Mouse (Mus musculus) fat pad, adult 2 months (tissue): ENCODE measurements around the gene Cpn1.
"Not testable (repeated sequence)": the region's sequence is repeated elsewhere in the genome, so short reads cannot be mapped to it uniquely, and the experiment has no call there.

Experiments
- DNase-seq: peaks from one replicate; pipeline ENCODE4 v3.0.0-alpha.2; 2011; ENCODE audit warnings: low read depth, low spot score; ENCODE audit errors: extremely low read depth

Gene Cpn1

DNA sequence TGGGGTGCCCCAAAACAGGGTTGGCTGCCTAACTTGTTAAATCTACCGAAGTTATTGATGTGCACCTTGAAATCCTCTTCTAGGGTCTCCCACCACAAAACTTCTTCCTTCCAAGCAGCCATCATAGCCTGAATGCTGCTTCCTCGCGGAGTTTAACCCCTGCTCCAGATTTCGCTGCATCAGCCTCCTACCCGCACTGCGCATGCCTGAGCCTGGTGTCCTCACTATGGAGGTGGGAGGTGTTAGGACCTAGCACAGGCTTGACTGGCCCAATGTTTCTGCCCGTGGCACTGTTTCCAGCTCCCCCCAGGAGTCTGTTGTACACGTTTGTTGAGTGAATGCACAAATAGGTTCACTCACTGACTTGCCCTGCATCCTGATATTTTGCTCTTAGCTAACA is 4.0 kb upstream of the Cpn1 start:
- DNase-seq, result no peak

DNA sequence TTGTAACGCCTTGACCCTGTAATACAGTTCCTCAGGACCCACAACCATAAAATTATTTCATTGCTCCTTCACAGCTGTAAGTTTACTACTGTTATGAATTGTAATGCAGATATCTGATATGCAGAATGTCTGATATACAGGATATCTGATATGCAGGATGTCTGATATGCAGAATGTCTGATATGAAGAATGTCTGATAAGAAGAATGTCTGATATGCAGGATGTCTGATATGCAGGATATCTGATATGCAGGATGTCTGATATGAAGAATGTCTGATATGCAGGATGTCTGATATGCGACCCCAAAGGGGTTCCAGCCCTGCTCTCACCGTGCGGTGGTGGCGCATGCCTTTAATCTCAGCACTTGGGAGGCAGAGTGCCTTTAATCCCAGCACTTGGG is 4.4 kb downstream of the Cpn1 start:
- DNase-seq, result no peak

GRCm38 (mm10) chr19:43980711-43981110 is 5.6 kb downstream of the Cpn1 start:
- DNase-seq, result no peak

DNA sequence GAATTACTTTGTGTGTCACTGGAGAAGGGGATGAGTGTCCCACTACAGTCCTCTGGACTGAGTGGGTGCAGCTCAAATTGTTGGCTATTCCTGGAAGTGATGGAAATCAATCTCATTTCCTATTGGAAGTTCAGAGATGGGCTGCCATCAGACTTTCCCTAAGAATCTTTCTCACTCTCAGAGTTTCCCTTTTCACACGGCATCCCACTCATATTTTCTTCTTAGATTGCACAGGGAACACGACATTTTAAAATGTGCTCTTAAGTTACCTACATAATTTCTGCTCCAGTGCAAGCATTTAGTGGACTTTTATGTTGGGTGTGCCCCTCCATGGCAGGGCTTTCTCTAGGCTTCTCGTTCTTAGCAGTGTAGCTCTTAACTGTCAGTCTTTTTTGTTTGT is 8.6 kb downstream of the Cpn1 start:
- DNase-seq, result no peak

- DNase-seq, result no peak
These were observed 9.7 kb downstream of the Cpn1 start for GRCm38 (mm10) chr19:43976661-43977060.

DNA sequence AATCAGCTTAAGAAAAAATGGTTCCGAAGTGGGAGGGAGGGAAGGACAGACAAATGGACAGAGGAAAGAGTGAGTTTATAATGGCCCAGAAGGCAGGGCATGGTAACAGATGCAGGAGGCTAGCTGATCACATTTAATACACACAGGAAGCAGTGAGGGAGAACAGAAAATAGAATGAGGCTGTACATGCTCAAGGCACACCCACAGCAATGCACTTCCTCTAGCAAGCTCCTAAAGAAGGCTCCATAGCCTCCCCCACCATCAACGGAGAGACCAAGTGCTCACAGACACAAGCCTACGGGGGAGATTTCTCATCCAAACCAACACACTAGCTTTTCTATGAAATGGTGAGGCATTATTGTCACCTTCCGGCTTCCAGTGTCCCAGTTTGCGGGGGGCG is 12.1 kb downstream of the Cpn1 start:
- DNase-seq, result no peak

- no peak for DNase-seq
These were observed 12.6 kb downstream of the Cpn1 start for GRCm38 (mm10) chr19:43973711-43974110.

GRCm38 (mm10) chr19:43972129-43972528 is 14.2 kb downstream of the Cpn1 start:
- DNase-seq, result no peak

- DNase-seq, result no peak
These were observed 17.8 kb downstream of the Cpn1 start for GRCm38 (mm10) chr19:43968436-43969026.

DNA sequence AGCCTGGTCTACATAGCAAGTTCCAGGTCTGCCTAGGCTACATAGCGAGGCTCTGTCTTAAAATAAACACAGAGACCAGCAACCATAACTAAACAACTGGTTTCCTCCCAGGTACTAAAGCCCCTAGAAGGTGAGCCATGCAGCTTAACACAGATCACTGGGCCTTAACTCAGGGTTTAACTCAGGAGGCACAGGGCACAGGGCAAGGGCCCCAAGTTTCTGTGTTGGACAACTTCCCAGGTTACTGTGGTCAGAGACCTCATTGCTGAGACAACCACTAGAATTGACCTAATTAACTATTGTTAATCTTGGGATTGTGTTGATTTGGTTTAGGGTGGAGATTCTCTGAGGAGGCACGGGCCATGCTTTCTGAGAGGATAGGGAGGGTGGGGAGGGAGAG is 19.9 kb downstream of the Cpn1 start:
- no peak for DNase-seq

DNA sequence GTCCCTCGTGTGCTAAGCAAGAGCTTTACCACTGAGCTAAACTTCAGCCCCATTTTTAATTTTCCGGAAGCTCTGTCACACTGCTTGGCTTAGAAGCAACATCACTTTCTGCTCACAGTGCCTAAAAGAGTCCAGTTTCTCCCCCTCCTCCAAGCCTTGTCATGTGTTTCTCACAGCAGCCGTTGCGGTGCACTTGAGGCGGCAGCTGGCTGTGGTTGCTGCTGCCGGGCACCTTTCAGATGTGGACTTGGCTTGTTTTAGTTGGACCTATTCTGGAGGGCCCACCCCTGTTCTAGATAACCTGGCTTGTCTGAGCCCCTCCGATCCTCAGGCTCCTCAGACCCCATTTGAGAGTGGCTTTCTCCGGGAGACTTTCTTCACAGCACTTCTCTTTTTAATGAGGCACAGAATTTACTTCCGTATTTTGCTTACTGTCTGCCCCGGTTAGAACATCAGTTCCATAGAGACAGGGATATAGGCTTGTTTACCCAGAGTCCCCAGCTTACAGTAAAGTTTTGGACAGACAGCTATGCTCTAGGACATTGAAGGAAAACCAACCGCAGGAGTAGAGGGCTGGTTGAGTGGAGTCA is 20.8 kb downstream of the Cpn1 start:
- DNase-seq, result no peak

DNA sequence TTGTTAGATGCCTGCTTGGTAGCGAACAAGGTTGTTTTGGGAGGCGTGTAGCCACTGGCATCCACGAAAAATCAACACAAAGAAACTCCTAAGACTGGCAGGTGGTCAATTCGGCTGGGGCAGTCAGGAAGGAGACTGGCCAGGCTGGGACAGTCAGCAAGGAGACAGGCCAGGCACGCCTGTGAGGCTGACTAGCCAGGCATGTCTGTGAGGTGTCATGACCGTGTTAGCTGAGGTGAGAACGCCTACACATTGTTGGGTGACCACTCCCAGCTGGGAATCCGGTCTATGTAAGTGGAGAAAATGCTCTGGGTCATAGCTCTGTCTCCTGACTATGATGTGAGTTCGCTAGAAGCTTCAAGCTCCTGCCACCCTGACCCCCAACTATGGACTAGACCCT is 23.6 kb downstream of the Cpn1 start:
- no peak for DNase-seq

DNA sequence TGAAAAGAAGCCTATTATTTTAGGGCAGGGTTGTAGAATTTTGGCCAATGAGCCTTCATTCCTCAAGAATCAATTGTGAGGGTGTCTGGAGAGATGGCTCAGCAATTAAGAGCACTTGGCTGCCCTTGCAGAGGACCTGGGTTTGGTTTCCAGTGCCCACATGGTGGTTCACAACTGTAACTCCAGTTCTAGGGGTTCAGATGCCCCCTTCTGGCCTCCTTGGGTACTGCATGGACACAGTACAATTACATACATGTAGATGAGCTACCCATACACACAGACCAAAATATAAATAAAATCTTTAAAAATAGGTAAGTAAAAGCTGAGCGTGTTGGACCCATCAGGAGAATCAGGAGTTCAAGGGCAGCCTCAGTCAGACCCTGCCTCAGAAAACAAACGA is 25.2 kb downstream of the Cpn1 start:
- DNase-seq, result no peak

GRCm38 (mm10) chr19:43960014-43960413 is 26.3 kb downstream of the Cpn1 start:
- no peak for DNase-seq

DNA sequence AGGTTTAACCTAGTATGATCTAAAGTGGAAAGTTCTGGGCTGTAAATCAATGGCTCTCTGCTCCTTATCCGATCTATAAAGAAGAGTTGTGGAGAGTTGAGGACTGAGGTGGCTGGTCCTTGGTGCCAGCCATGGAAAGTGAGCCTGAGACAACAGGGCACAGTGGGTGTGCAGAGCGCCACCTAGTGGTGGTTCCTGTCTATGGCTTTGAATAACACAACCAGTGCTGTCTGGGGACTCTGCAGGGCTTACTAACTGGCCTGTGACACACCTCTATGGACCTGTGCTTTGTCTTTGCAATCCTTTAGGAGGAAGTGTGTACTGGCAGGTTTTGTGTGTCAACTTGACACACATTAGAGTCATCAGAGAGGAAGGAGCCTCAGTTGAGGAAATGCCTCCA is 27.2 kb downstream of the Cpn1 start:
- DNase-seq, result no peak

- DNase-seq, result no peak
These were observed 28.5 kb downstream of the Cpn1 start for GRCm38 (mm10) chr19:43957881-43958280.

GRCm38 (mm10) chr19:43957402-43957801 is 29.0 kb downstream of the Cpn1 start:
- no peak for DNase-seq

- DNase-seq, result no peak
These were observed 31.1 kb downstream of the Cpn1 start for GRCm38 (mm10) chr19:43955266-43955665.

GRCm38 (mm10) chr19:43954864-43955263 is 31.5 kb downstream of the Cpn1 start:
- no peak for DNase-seq

DNA sequence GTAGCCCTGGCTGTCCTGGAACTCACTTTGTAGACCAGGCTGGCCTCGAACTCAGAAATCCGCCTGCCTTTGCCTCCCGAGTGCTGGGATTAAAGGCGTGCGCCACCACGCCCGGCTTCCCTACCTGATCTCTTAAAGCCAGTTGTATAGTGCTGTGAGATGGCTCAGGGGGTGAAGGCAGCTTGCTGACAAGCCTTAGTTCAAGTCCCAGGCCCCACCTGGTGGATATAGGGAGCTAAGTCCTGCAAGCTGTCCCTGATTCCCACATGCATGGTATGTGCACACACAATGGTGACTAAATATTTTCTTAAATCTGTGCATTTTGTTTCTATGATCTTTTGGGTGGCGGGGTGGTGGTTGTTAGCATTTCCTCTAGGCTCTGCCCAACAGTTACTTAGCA is 33.4 kb downstream of the Cpn1 start:
- not testable (repeated sequence) for DNase-seq

GRCm38 (mm10) chr19:43949111-43949810 is 37.1 kb downstream of the Cpn1 start:
- no peak for DNase-seq

DNA sequence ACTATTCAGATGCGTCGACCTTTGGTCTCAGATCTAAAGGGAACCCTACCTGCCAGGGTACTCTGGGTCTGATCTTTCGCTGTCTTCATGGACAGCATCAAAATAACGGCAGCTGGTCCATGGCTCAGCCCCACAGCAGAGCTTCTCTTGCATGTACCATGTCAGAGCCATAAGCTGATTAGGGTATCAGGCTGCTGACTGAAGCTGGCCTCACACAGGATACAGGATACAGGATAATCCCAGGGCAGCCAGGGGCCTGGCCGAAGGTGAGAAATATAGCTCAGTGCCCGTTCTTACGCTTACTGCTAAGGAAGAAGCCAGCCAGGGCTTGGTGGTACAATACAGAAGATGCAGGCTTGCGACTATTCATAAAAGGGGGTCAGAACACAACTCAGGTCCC is 41.8 kb downstream of the Cpn1 start:
- DNase-seq, result no peak

GRCm38 (mm10) chr19:43943076-43943475 is 43.3 kb downstream of the Cpn1 start:
- no peak for DNase-seq
